In genomic region chr6:115774501-115774921, GRCm38 (mm10) we compare ENCODE assay signal across 8 mouse cellular contexts. TPM values are rescaled to one million over a fixed set of nuclear protein-coding genes. Genes with fewer than 3 reads are reported as not detected.
A peak's percentile ranks its signal among the peaks of the same experiment; 100 is the strongest.
DNase-seq lines count a peak whose midpoint lies in the region; ATAC-seq and TF ChIP-seq lines count a peak whose summit lies in the region.

TSS of gene Cand2 (plus strand) at chr6:115774538.

- DNase-seq in 3T3-L1 (ENCODE audit: low read depth, low spot score) = peak; percentile 73
- DNase-seq in cerebellum, adult 8-10 months = peak; percentile 29
- DNase-seq in gastrocnemius, adult 18-20 months (ENCODE audit: low spot score) = peak; percentile 45
- peak; percentile 85 for DNase-seq in retina, postnatal 1 day
- no peak for DNase-seq in layer of hippocampus, adult 18-20 months (ENCODE audit: low spot score in 2 of 2)

- 0% methylated on average over 10 of the region's 28 CpGs for WGBS in hindbrain, embryonic 15.5 days
- 0% methylated on average over 21 of the region's 28 CpGs for WGBS in lung, embryonic 15.5 days

- H3K9me3 ChIP-seq in E14TG2a.4 (ENCODE audit: low read length) = no peaks in the 10 kb centered on the region
- H3K9me3 ChIP-seq in hindbrain, embryonic 15.5 days = no peaks in the 10 kb centered on the region
- no peaks in the 10 kb centered on the region for H3K9me3 ChIP-seq in lung, embryonic 15.5 days

- H3K36me3 ChIP-seq in E14TG2a.4 (ENCODE audit: insufficient read depth, low read length) = peaks cover 8% of the 10 kb centered on the region
- no peaks in the 10 kb centered on the region for H3K36me3 ChIP-seq in hindbrain, embryonic 15.5 days
- H3K36me3 ChIP-seq in lung, embryonic 15.5 days = 0 out of 2 replicates have a peak, but pooled peaks cover 7% of the 10 kb centered on the region

- no peak for TF ChIP-seq CTCF in E14TG2a.4 (conservative IDR thresholded peaks at IDR 0.05; ENCODE audit: low read length)

- H3K4me1 ChIP-seq in E14TG2a.4 (replicated peaks; ENCODE audit: low read depth, low read length) = peaks cover 32% of the 10 kb centered on the region
- H3K4me1 ChIP-seq in hindbrain, embryonic 15.5 days (replicated peaks) = peaks cover 30% of the 10 kb centered on the region
- H3K4me1 ChIP-seq in lung, embryonic 15.5 days = peaks cover 25% of the 10 kb centered on the region

- peak within 1 kb of the TSS; percentile 88 for H3K9ac ChIP-seq in hindbrain, embryonic 15.5 days
- peak within 1 kb of the TSS; percentile 76 for H3K9ac ChIP-seq in lung, embryonic 15.5 days

- H3K27ac ChIP-seq in hindbrain, embryonic 15.5 days (replicated peaks) = peak within 1 kb of the TSS; percentile 82
- peak within 1 kb of the TSS; percentile 79 for H3K27ac ChIP-seq in lung, embryonic 15.5 days

- H3K4me3 ChIP-seq in E14TG2a.4 (replicated peaks; ENCODE audit: low read length) = peak within 1 kb of the TSS; percentile 81
- peak within 1 kb of the TSS; percentile 97 for H3K4me3 ChIP-seq in hindbrain, embryonic 15.5 days
- peak within 1 kb of the TSS; percentile 74 for H3K4me3 ChIP-seq in lung, embryonic 15.5 days

- H3K4me2 ChIP-seq in hindbrain, embryonic 15.5 days = peak within 1 kb of the TSS; percentile 81
- H3K4me2 ChIP-seq in lung, embryonic 15.5 days = peak within 1 kb of the TSS; percentile 74

- peak; percentile 84 for ATAC-seq in hindbrain, embryonic 15.5 days (ENCODE audit: low FRiP score, low read depth)
- peak; percentile 89 for ATAC-seq in lung, embryonic 15.5 days (ENCODE audit: borderline replicate concordance, extremely low read depth, low FRiP score, low TSS enrichment)

- H3K27me3 ChIP-seq in E14TG2a.4 (ENCODE audit: insufficient read depth, low read length) = no peaks in the 10 kb centered on the region
- no peaks in the 10 kb centered on the region for H3K27me3 ChIP-seq in hindbrain, embryonic 15.5 days
- no peaks in the 10 kb centered on the region for H3K27me3 ChIP-seq in lung, embryonic 15.5 days

RNA-seq across cellular contexts. Expression of gene Cand2, which starts in this region (rescaled TPM):
- total RNA-seq in gastrocnemius, adult 18-20 months (2021) = 10 to 100 TPM; 74.8 to 78.7 TPM
- 12.8 and 12.9 TPM in 2 replicates for polyA plus RNA-seq in hindbrain, embryonic 15.5 days (2015; fragmentation: Nextera tagmentation; extraction: Ambion mirVana)
- polyA plus RNA-seq in lung, embryonic 15.5 days (2015; fragmentation: Nextera tagmentation; extraction: Ambion mirVana) = 32.0 and 32.1 TPM in 2 replicates
- 1 to 10 TPM; 2.7 to 2.8 TPM for total RNA-seq in layer of hippocampus, adult 18-20 months (2021)

Comparison
In these comparisons a context has a peak if more than half of its experiments do, and no peak if none do; other contexts are left out.
1. RNA of gene Cand2 (total RNA-seq): 74.8 to 78.7 TPM in gastrocnemius, adult 18-20 months; 2.7 to 2.8 TPM in layer of hippocampus, adult 18-20 months; every median in the first group is over 10 times any median in the second.
2. DNase-seq: peak in 3T3-L1 (single experiment), cerebellum, adult 8-10 months (single experiment), gastrocnemius, adult 18-20 months (single experiment) and retina, postnatal 1 day (single experiment); none in layer of hippocampus, adult 18-20 months (0 of 2).
3. Peak in every context shown above with its lines, with median percentiles within 50 percentile points of each other: H3K4me3 ChIP-seq.